ENCODE assay signal across 30 mouse cellular contexts in the genomic region with DNA sequence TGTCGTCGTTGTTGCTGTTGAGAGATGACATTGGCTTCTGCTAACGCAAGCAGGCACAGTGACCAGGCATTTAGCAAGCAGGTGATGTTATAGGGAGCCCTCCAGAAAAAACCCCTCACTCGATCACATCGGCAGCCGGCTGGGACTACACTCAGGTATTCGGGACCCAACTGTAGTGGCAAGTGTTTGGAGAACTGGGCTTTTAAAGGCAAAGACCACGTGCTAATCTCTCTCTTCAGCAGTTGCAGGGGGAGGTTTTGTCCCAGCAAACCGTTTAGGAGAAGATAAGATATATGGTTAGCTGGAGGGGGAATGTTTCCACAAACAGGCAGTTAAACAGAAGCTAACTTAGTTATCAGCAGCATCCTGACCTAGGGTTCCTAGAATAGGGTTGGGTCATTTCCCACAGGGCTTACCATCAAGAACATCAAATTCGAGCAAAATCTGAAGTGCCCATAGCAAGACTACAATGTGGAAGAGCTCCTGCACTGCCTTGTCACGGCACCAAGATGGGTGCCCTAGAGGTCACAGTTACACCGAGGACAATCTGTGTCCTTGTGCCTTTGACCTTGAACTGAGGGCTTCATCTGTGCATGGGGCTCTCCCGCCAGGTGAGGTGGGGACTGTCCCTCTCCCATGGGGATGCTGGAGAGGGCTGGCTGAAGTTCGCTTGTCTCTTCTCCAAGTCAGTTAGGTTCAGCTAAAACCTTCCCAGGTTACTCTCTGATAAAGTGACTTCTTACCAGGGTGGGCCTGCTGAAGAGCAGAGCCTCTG. TPM values are rescaled to one million over a fixed set of nuclear protein-coding genes. Genes with fewer than 3 reads are reported as not detected.
DNase-seq lines count a peak whose midpoint lies in the region; ATAC-seq and TF ChIP-seq lines count a peak whose summit lies in the region.
"Had no signal": no experiment of that assay in that cellular context is flagged by ENCODE, and none has a peak within 500 bp of the region (broad histone marks: within the 10 kb centered on the region; RNA-seq: fewer than 3 reads in every experiment).

No protein-coding gene starts in this region.

- no peaks in the 10 kb centered on the region for H3K27me3 ChIP-seq in intestine, embryonic 14.5 days (replicated peaks; ENCODE audit: control insufficient read depth, insufficient read depth, low read length)
- H3K27me3 ChIP-seq in intestine, embryonic 15.5 days (replicated peaks): no peaks in the 10 kb centered on the region
- no peaks in the 10 kb centered on the region for H3K27me3 ChIP-seq in G1E (ENCODE audit: insufficient read depth, low read length)
- H3K27me3 ChIP-seq in liver, postnatal 0 days (ENCODE audit: insufficient read depth, low read length): no peaks in the 10 kb centered on the region
- H3K27me3 ChIP-seq: embryonic facial prominence, embryonic 13.5 days; forebrain, embryonic 12.5 days; hindbrain, embryonic 12.5 days; limb, embryonic 15.5 days; midbrain, embryonic 13.5 days had no signal

- TF ChIP-seq EP300 in liver, postnatal 0 days (IDR thresholded peaks at IDR 0.05; ENCODE audit: low read depth): peak; percentile 64

- H3K4me3 ChIP-seq in intestine, embryonic 14.5 days (ENCODE audit: low read depth, low read length): no peak overlapping the region
- no peak overlapping the region for H3K4me3 ChIP-seq in intestine, embryonic 15.5 days (replicated peaks)
- peak overlapping the region; percentile 44; the same call in 1 of the 2 replicates for H3K4me3 ChIP-seq in G1E (ENCODE audit: low read depth, low read length)
- H3K4me3 ChIP-seq in liver, postnatal 0 days (ENCODE audit: low read depth, low read length): no peak overlapping the region
- H3K4me3 ChIP-seq: embryonic facial prominence, embryonic 13.5 days; erythroblast, embryonic 14.5 days; forebrain, embryonic 12.5 days; hindbrain, embryonic 12.5 days; limb, embryonic 15.5 days; midbrain, embryonic 13.5 days had no signal

- H3K4me1 ChIP-seq in intestine, embryonic 14.5 days (replicated peaks; ENCODE audit: control insufficient read depth, insufficient read depth, low read length): peaks cover 9% of the 10 kb centered on the region
- H3K4me1 ChIP-seq in intestine, embryonic 15.5 days (replicated peaks): peaks cover 10% of the 10 kb centered on the region
- peaks cover 60% of the 10 kb centered on the region for H3K4me1 ChIP-seq in G1E (ENCODE audit: insufficient read depth, low read depth, low read length)
- H3K4me1 ChIP-seq in liver, postnatal 0 days (ENCODE audit: insufficient read depth): peaks cover 25% of the 10 kb centered on the region

- H3K36me3 ChIP-seq in intestine, embryonic 14.5 days (ENCODE audit: control insufficient read depth, insufficient read depth, low read length): no peaks in the 10 kb centered on the region
- H3K36me3 ChIP-seq in intestine, embryonic 15.5 days: no peaks in the 10 kb centered on the region
- peaks cover 32% of the 10 kb centered on the region for H3K36me3 ChIP-seq in G1E (replicated peaks)
- no peaks in the 10 kb centered on the region for H3K36me3 ChIP-seq in liver, postnatal 0 days (replicated peaks; ENCODE audit: insufficient read depth, low read length)
- H3K36me3 ChIP-seq: embryonic facial prominence, embryonic 13.5 days; forebrain, embryonic 12.5 days; hindbrain, embryonic 12.5 days; midbrain, embryonic 13.5 days had no signal

- intact Hi-C loops in left cerebral cortex, postnatal 36 days (cut with DNase I): loop anchor here (10.0 kb wide), 1 partner anchor 282 kb away; no protein-coding TSS in a partner anchor

- H3K9me3 ChIP-seq in intestine, embryonic 14.5 days (ENCODE audit: control insufficient read depth, low read length): no peaks in the 10 kb centered on the region
- H3K9me3 ChIP-seq in intestine, embryonic 15.5 days: no peaks in the 10 kb centered on the region
- peaks cover 20% of the 10 kb centered on the region for H3K9me3 ChIP-seq in G1E (replicated peaks)
- peaks cover 2% of the 10 kb centered on the region; the same call in 1 of the 2 replicates for H3K9me3 ChIP-seq in liver, postnatal 0 days (ENCODE audit: low read length)
- H3K9me3 ChIP-seq: embryonic facial prominence, embryonic 13.5 days; forebrain, embryonic 12.5 days; limb, embryonic 15.5 days; midbrain, embryonic 13.5 days had no signal

- peak; percentile 31 for DNase-seq in intestine, embryonic 14.5 days (ENCODE audit: low spot score)
- no peak for DNase-seq in G1E (ENCODE audit: low spot score)
- DNase-seq in liver, postnatal 0 days: no peak
- no peak for DNase-seq in left cerebral cortex, postnatal 36 days (ENCODE audit: low spot score in 2 of 2)
- no peak for DNase-seq in natural killer cell, adult 2 months (ENCODE audit: low spot score in 2 of 2)
- DNase-seq: cerebellum, adult 2 months; cerebellum, postnatal 25 days; embryo, embryonic 11 days; gastrocnemius, postnatal 36 days; heart, postnatal 10 days; kidney, adult 18-20 months; thymus, adult 2 months had no signal

- H3K9ac ChIP-seq in intestine, embryonic 14.5 days (ENCODE audit: low read length): no peak overlapping the region
- H3K9ac ChIP-seq in intestine, embryonic 15.5 days: no peak overlapping the region
- no peak overlapping the region for H3K9ac ChIP-seq in liver, postnatal 0 days (replicated peaks)
- H3K9ac ChIP-seq: embryonic facial prominence, embryonic 13.5 days; forebrain, embryonic 12.5 days; hindbrain, embryonic 12.5 days; limb, embryonic 15.5 days; midbrain, embryonic 13.5 days had no signal

- no peak overlapping the region for H3K4me2 ChIP-seq in intestine, embryonic 14.5 days (ENCODE audit: low read length)
- no peak overlapping the region for H3K4me2 ChIP-seq in intestine, embryonic 15.5 days (replicated peaks)
- H3K4me2 ChIP-seq in liver, postnatal 0 days (ENCODE audit: low read depth, low read length): no peak overlapping the region
- H3K4me2 ChIP-seq: embryonic facial prominence, embryonic 13.5 days; forebrain, embryonic 12.5 days; hindbrain, embryonic 12.5 days; limb, embryonic 15.5 days; midbrain, embryonic 13.5 days had no signal

- no peak for ATAC-seq in intestine, embryonic 14.5 days (replicated peaks; ENCODE audit: low FRiP score, low TSS enrichment, low read depth)
- ATAC-seq in intestine, embryonic 15.5 days: no peak
- peak; percentile 22 for ATAC-seq in G1E (ENCODE audit: extremely low read depth, insufficient number of reproducible peaks, low FRiP score, poor library complexity, severe bottlenecking)
- 0 out of 2 replicates have a peak, but pooled peaks have one; percentile 9 for ATAC-seq in common myeloid progenitor, adult 5-6 weeks (replicated peaks; ENCODE audit: low read depth, poor library complexity, severe bottlenecking)
- ATAC-seq in liver, postnatal 0 days: peak; percentile 28
- ATAC-seq: midbrain, embryonic 13.5 days had no signal

- TF ChIP-seq CTCF in G1E (IDR thresholded peaks at IDR 0.05; ENCODE audit: low read depth, low read length): no peak
- no peak for TF ChIP-seq CTCF in liver, postnatal 0 days (IDR thresholded peaks at IDR 0.05; ENCODE audit: low read depth)

- no peak overlapping the region for H3K27ac ChIP-seq in intestine, embryonic 14.5 days (ENCODE audit: low read depth)
- H3K27ac ChIP-seq in intestine, embryonic 15.5 days: no peak overlapping the region
- no peak overlapping the region for H3K27ac ChIP-seq in liver, postnatal 0 days (ENCODE audit: low read depth)
- H3K27ac ChIP-seq: embryonic facial prominence, embryonic 13.5 days; forebrain, embryonic 12.5 days; hindbrain, embryonic 12.5 days; limb, embryonic 15.5 days; macrophage; midbrain, embryonic 13.5 days; stomach, postnatal 0 days had no signal

- 75% methylated on average over 14 of the region's 14 CpGs for WGBS in intestine, embryonic 14.5 days
- 76% methylated on average over 14 of the region's 14 CpGs for WGBS in intestine, embryonic 15.5 days
- 63% methylated on average over 14 of the region's 14 CpGs for whole genome bisulfite sequencing in liver, postnatal 0 days (ENCODE audit: insufficient replicate concordance)

RNA-seq across cellular contexts. Expression of a gene that starts 12.2 kb away (rescaled TPM):
- 10.4 and 13.5 TPM in 2 replicates for polyA plus RNA-seq in intestine, embryonic 14.5 days (2014; fragmentation: Nextera tagmentation; extraction: Ambion mirVana)
- 15.5 and 17.4 TPM in 2 replicates for polyA plus RNA-seq in intestine, embryonic 15.5 days (2015; fragmentation: Nextera tagmentation; extraction: Ambion mirVana)
- total RNA-seq in G1E (2014; fragmentation: Nextera tagmentation): 29.7 and 34.3 TPM in 2 replicates
- total RNA-seq in G1E (2017): 41.8 and 53.3 TPM in 2 replicates
- 1.8 and 1.9 TPM in 2 replicates for polyA plus RNA-seq in G1E (2012)
- 25.5 and 27.5 TPM in 2 replicates for total RNA-seq in common myeloid progenitor, adult 5-6 weeks (2017)
- polyA plus RNA-seq in liver, postnatal 0 days (2015; fragmentation: Nextera tagmentation; extraction: Ambion mirVana): 310 and 342 TPM in 2 replicates
- total RNA-seq in left cerebral cortex, postnatal 36 days (2021): 1 to 10 TPM; 6.1 to 6.3 TPM

RNA-seq across cellular contexts. Expression of a gene that starts 12.5 kb away (rescaled TPM):
- 21.9 and 28.8 TPM in 2 replicates for polyA plus RNA-seq in intestine, embryonic 14.5 days (2014; fragmentation: Nextera tagmentation; extraction: Ambion mirVana)
- 27.6 TPM in 2 replicates for polyA plus RNA-seq in intestine, embryonic 15.5 days (2015; fragmentation: Nextera tagmentation; extraction: Ambion mirVana)
- total RNA-seq in G1E (2014; fragmentation: Nextera tagmentation) (11.9 and 17.1 TPM in 2 replicates), G1E (2017) (14.5 and 14.7 TPM in 2 replicates)
- polyA plus RNA-seq in G1E (2012): 2.9 and 4.2 TPM in 2 replicates
- total RNA-seq in common myeloid progenitor, adult 5-6 weeks (2017): 12.2 and 13.1 TPM in 2 replicates
- 40.3 and 44.1 TPM in 2 replicates for polyA plus RNA-seq in liver, postnatal 0 days (2015; fragmentation: Nextera tagmentation; extraction: Ambion mirVana)
- total RNA-seq in left cerebral cortex, postnatal 36 days (2021): 1 to 10 TPM; 7.8 to 9.2 TPM

RNA-seq across cellular contexts. Expression of a gene that starts 12.6 kb away (rescaled TPM):
- polyA plus RNA-seq in intestine, embryonic 14.5 days (2014; fragmentation: Nextera tagmentation; extraction: Ambion mirVana): 0.78 and 2.3 TPM in 2 replicates
- 1.3 TPM in 1 of 2 replicates, not detected in the other for polyA plus RNA-seq in intestine, embryonic 15.5 days (2015; fragmentation: Nextera tagmentation; extraction: Ambion mirVana)
- total RNA-seq in G1E (2014; fragmentation: Nextera tagmentation) (not detected in 2 replicates), G1E (2017) (not detected in 2 replicates)
- polyA plus RNA-seq in G1E (2012): not detected in 2 replicates
- not detected in 2 replicates for total RNA-seq in common myeloid progenitor, adult 5-6 weeks (2017)
- 0.89 and 3.9 TPM in 2 replicates for polyA plus RNA-seq in liver, postnatal 0 days (2015; fragmentation: Nextera tagmentation; extraction: Ambion mirVana)
- total RNA-seq in left cerebral cortex, postnatal 36 days (2021): under 1 TPM in 1 of 2 experiments, not detected in 1; 0.44 TPM
- total RNA-seq: adrenal gland, adult 18-20 months; gastrocnemius, adult 18-20 months; layer of hippocampus, postnatal 25 days; left cerebral cortex, postnatal 14 days; monocyte, adult 5-6 weeks had no signal
- polyA plus RNA-seq: C2C12; cerebellum, adult 2 months; erythroblast, embryonic 14.5 days; macrophage; midbrain, embryonic 13.5 days; neural tube, embryonic 11.5 days; small intestine, adult 2 months; thymus, adult 2 months had no signal

Comparison
In these comparisons a context has a peak if more than half of its experiments do, and no peak if none do; other contexts are left out.
1. ATAC-seq: peak in G1E (single experiment), common myeloid progenitor, adult 5-6 weeks (single experiment) and liver, postnatal 0 days (single experiment); none in intestine, embryonic 14.5 days (single experiment) and intestine, embryonic 15.5 days (single experiment).
2. RNA of a gene that starts 12.2 kb away (polyA plus RNA-seq): 310 to 342 TPM in liver, postnatal 0 days; 15.5 to 17.4 TPM in intestine, embryonic 15.5 days, 10.4 to 13.5 TPM in intestine, embryonic 14.5 days and 1.8 to 1.9 TPM in G1E; every median in the first group is over 10 times any median in the second.